Mouse (Mus musculus) liver, embryonic 18 days (tissue): ENCODE results near the gene Vmn2r97. TPM values are rescaled to one million over a fixed set of nuclear protein-coding genes. Genes with fewer than 3 reads are reported as not detected.

Experiments used
- polyA plus RNA-seq: library from polyadenylated mRNA; depleted of rRNA; stranded (reverse); fragments of >200 nt; gene quantifications from 2 replicates; pipeline ENCODE4 v1.2.3, GENCODE M21; 2012; rRNA removed

Vmn2r97 gene
- not detected in 2 replicates for polyA plus RNA-seq

GRCm38 (mm10) chr17:18914000-18914399 lies at the start of gene Vmn2r97:
TSS of gene Vmn2r97 (plus strand) at chr17:18914300.

Other genes with a start within 250 kb of the Vmn2r97 start
- not detected in 2 replicates for gene Vmn2r98, start 139.2 kb downstream of the Vmn2r97 start, polyA plus RNA-seq